Mouse (Mus musculus) ovary, adult 10 weeks (tissue): ENCODE data around the gene Ccl8. TPM values are rescaled to one million over a fixed set of nuclear protein-coding genes. Genes with fewer than 3 reads are reported as not detected.

Source experiments
- polyA plus RNA-seq: library from polyadenylated mRNA; stranded (reverse); fragments of 350-450 nt; fragmentation: Illumina TruSeq; extraction: RNeasy Lipid Tissue Mini Kit (QIAGEN cat#74804); gene quantifications from one replicate; pipeline ENCODE4 v1.2.3, GENCODE M21; 2014

The Ccl8 gene
- polyA plus RNA-seq, result 1.3 TPM

GRCm38 (mm10) chr11:82114885-82115284, at the start of gene Ccl8:
Ccl8 (plus strand) TSS chr11:82115185.

GRCm38 (mm10) chr11:82101529-82101928, 13.5 kb upstream of the Ccl8 start, which contains the start of gene Ccl12:
Ccl12 (plus strand) TSS chr11:82101845.

Other genes with a start within 250 kb of the Ccl8 start
- gene Asic2, start 146.7 kb upstream of the Ccl8 start, polyA plus RNA-seq, result 6.8 TPM
- gene Ccl2, start 79.6 kb upstream of the Ccl8 start, polyA plus RNA-seq, result 2.3 TPM
- gene Gm17268, start 76.6 kb upstream of the Ccl8 start, polyA plus RNA-seq, result not detected
- 1.8 TPM for gene Ccl7, start 69.5 kb upstream of the Ccl8 start, polyA plus RNA-seq
- 8.8 TPM for gene Ccl11, start 57.4 kb upstream of the Ccl8 start, polyA plus RNA-seq
- 8.2 TPM for gene Ccl12, start 13.3 kb upstream of the Ccl8 start, polyA plus RNA-seq
- gene Ccl1, start 190.5 kb downstream of the Ccl8 start, polyA plus RNA-seq, result not detected